Mouse (Mus musculus) bone marrow, adult 2 months (tissue): ENCODE results near the gene Kcnab3. TPM values are rescaled to one million over a fixed set of nuclear protein-coding genes. Genes with fewer than 3 reads are reported as not detected.
A peak's percentile ranks its signal among the peaks of the same experiment; 100 is the strongest.

Source experiments
- H3K27ac ChIP-seq: fragments of 200-500 bp; 2 replicates; pipeline ENCODE4 v1.5.1; 2012; ENCODE audit warnings: low read depth, mild to moderate bottlenecking, control low read depth, inconsistent platforms, low read length; ENCODE audit not compliant: control insufficient read depth, poor library complexity, insufficient read depth
- H3K4me1 ChIP-seq: fragments of 200-500 bp; 2 replicates; pipeline ENCODE4 v1.6.1; 2011; ENCODE audit warnings: low read length; ENCODE audit not compliant: control insufficient read depth, insufficient read depth
- H3K4me3 ChIP-seq: fragments of 200-500 bp; replicated peaks from 2 replicates; pipeline ENCODE3; 2011; ENCODE audit warnings: mild to moderate bottlenecking, low read depth, low read length, control low read depth; ENCODE audit not compliant: control insufficient read depth
- CTCF ChIP-seq: fragments of 200-500 bp; IDR thresholded peaks from 2 replicates; pipeline ENCODE4 v1.5.1; 2011; ENCODE audit warnings: low read length, control low read depth; ENCODE audit not compliant: control insufficient read depth, insufficient read depth
- POLR2A ChIP-seq: fragments of 200-500 bp; IDR thresholded peaks from 2 replicates; pipeline ENCODE4 v1.6.1; 2011; ENCODE audit warnings: low read depth, mild to moderate bottlenecking, control low read depth, low read length, borderline replicate concordance; ENCODE audit not compliant: control insufficient read depth
- WGBS: fragments of 180-500 bp; shearing (Covaris S2); methylation state at CpG from one replicate; pipeline ENCODE4 v1.1.7; 2018; 5-methylcytosine and 5-hydroxymethylcytosine counted together
- polyA plus RNA-seq: library from polyadenylated mRNA; stranded (reverse); fragments of >200 nt; gene quantifications from 2 replicates; pipeline ENCODE4 v1.2.4, GENCODE M21; 2011; ENCODE audit warnings: low replicate concordance; ENCODE audit not compliant: missing spikeins, insufficient read depth, insufficient read length

The Kcnab3 gene
- polyA plus RNA-seq, 1 experiment = not detected

DNA sequence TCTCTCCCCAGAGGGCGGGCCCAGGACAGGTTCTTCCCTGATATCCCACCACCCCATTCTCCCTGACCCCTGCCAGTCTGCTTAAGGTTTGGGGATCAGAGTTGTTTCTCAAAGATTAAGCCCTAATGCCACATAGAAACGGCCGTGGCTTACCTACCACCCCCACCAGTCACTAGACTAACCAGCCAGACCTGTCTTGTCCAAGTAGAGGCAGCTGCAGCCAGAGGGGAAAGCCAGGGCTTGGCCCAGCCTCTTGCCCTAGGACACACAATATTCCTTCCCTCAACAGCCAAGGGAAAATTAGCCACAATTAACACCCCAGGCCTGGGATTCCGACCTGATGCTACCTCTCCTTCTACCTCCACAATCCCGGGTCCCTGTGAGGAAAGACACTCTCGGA is 39.7 kb downstream of the Kcnab3 start:
- 44% methylated on average over 6 of the region's 6 CpGs for WGBS
- Histone ChIP-seq H3K4me3 (no peak overlapping the region), H3K4me1 (peaks cover 2% of the 10 kb centered on the region; the same call in 1 of the 2 replicates), H3K27ac (peak overlapping the region; percentile 82; the same call in 1 of the 2 replicates)
- TF ChIP-seq CTCF (no peak), POLR2A (no peak)

DNA sequence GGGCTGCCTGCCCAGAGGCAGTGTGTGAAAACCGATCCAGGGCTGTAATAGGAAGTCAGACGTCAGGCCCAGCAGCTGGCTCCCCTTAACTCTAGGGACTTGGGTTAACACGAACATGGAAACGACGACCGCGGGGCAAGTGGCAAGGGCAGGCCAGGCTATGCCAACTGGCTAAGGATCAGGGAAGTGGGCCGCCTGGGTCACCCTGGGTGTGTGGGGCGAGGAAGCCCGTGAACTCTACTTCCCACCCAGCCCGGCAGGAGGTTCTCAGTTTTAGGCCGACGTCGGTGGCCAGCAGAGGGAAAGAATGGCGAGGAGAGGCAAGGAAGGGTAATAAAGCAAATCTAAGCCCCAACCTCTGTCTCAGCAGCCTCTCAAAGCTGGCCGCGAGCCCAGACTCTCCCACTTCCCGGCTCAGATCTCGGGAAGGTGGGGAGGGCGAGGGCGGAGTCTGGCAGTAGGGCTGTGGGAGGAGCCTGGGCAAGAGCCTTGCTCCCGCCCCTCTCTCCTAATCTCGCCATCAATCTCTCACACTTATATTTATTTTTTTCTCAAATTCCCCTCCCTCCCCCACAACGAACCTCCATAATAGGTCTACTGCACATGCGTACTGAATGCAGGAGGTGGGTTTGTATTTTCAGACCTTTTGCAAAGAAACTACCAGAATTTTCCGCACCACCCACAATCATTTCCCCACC is 40.2 kb downstream of the Kcnab3 start:
- H3K4me3 ChIP-seq = peak overlapping the region; percentile 55
- peaks cover 2% of the 10 kb centered on the region; the same call in 1 of the 2 replicates for H3K4me1 ChIP-seq
- peak overlapping the region; percentile 82 for H3K27ac ChIP-seq
- TF ChIP-seq CTCF = no peak
- peak; percentile 38; the same call in 1 of the 2 replicates for TF ChIP-seq POLR2A
- WGBS = under 1% methylated on average over 26 of the region's 26 CpGs

DNA sequence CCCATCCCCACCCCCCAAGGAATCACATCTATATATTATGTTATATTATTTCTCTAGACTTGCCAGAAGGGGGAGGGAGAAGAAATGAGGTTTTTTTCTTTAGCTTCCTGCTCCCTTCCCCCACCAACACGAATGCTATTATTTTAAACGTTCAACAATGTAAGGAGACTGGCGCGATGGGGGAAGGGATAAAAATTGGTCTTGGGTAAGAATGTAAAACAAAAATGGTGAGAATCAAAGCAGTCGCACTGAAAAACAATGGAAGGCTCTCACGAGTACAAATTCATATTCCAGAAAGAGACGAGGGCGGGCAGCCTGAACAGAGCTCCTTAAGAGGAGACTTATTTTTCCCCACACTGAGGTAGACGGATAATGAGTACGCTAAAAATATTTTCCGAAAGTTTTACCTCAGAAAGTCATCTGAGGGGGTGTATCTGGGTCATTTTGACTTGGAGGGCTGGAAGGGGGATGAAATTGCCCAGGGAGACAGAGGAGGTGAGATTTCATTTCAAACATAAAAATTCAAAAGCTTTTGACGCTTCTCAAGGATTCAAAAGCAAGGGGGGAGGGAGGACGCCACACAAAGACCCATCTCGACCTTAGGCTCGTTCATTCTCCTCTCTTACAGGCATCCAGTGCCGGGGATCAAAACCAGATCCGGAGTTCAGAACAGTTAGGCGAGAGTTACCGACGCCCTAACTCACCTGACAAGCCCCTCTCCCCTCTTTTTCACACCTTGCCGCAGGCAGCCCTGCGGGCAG is 41.0 kb downstream of the Kcnab3 start:
- peak overlapping the region; percentile 9 for H3K27ac ChIP-seq
- peaks cover 2% of the 10 kb centered on the region; the same call in 1 of the 2 replicates for H3K4me1 ChIP-seq
- TF ChIP-seq CTCF (no peak), POLR2A (no peak)
- under 1% methylated on average over 22 of the region's 22 CpGs for WGBS
- H3K4me3 ChIP-seq = no peak overlapping the region

DNA sequence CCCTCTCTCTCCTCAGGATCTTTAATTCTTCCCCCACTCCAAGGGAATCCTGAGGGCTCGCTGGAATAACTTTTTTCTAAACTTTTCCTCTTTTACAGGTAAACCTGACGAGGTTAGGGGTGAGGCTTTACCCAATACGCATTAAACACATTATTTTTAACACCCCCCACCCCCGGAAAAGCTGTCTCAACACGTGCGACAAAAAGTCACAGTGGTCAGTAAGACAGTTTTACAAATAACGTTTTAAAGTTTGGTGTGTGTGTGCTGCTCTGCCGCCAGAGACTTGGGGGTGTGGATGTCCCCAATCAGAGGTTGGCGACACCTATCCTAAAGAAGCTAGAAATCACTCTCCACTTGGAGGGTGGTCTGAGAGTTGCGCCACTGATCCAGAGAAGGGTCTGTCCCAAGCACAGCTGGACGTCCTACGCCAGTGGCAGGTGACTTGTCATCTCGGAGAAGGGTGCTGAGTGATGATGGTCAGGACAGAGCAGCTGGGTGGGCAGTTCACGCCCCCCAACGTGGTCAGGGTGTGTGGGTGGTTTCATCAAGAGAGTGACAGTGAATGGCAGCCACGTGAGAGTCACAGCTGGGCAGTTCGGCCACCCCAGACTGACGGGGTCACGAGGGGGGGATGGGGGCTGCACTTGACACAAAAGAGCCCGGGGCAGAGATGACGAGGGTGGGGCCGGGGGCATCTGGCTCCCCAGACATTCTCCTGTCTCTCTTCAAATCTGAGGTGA is 41.7 kb downstream of the Kcnab3 start:
- Histone ChIP-seq H3K27ac (peak overlapping the region; percentile 36), H3K4me1 (peaks cover 2% of the 10 kb centered on the region; the same call in 1 of the 2 replicates), H3K4me3 (peak overlapping the region; percentile 58)
- TF ChIP-seq CTCF (no peak), POLR2A (no peak)
- WGBS = under 1% methylated on average over 21 of the region's 22 CpGs

DNA sequence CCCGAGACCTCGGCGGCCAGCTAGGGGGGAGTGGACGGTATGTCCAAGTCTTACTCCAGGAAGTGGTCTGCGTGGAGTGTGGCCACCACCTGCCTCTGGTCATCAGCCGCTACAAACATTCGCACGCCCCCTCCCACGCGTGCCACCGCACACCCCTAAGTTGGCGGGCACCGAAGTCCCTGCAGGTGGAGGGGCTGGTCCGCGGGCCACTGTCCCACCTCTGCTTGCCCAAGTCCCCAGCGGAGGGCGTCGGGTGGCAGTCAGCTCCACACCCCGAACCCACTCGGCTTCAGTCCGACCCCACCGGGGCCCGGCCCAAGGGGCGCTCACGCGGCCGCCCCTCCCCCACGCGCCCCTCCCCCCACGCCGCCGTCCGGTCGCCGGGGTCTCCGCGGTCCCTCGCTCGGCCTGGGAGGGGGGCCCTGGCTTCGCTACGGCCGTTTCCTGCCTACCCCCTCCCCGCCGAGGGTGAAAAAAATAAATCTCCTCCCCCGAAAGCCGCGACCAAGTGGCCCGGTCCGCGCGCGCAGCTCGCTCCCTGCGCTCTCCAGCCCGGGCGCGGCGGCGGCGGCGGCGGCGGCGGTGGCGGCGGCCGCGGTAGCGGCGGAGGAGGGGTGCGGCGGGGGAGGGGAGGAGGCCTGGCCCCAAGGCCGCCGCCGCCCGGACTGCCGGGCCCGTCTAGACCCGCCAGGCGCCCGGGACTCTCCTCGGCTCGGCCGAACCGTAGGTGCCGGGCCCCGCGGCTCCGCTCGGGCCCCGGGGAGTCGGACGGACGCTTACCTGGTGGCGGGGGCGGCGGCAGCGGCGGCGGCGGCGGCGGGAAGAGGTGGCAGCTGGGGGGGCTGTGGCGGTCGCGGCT is 42.5 kb downstream of the Kcnab3 start:
- no peak for TF ChIP-seq POLR2A
- TF ChIP-seq CTCF = no peak

DNA sequence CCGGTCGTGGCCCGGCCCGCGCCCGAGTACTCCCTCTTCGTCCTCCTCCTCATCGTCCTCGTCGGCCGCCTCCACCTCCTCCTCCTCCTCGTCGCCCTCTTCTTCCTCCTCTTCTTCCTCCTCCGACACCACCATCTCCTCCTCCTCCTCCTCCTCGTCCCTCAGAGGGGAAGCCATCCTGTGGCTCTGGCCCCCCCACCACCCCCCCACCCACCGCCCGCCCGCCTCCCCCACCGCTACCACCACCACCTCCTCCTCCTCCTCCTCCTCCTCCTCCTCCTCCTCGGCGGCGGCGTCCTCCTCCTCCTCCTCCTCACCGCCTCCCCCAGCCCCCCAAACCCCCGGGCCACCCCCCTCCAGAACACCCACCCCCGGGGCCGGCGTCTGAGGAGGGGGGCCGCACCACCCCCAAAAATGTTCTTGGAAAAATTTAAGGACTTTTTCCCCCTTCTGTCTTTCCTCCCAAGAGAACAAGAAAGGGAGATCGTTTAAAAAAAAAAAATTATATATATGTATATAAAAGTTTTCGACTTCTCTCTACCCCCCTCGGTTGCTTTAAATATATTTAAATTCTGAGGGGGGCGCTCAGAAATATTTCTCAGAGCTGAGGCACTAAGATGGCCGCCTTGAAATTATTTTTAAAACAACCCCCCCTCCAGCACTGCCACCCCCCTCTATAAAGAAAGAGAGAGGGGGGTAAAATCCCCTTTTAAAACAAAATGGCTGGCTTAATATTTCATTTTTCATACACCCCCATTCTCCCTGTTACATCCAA is 43.3 kb downstream of the Kcnab3 start, which contains the start of gene Chd3:
Gene Chd3, minus strand, starts transcription at position 192 of the 775 bp plus-strand sequence.
- H3K4me1 ChIP-seq = peaks cover 3% of the 10 kb centered on the region; the same call in 1 of the 2 replicates

More for the DNA sequence above, 42.5 kb downstream of the Kcnab3 start:
- Histone ChIP-seq H3K4me3 (peak overlapping the region; percentile 89), H3K4me1 (peaks cover 2% of the 10 kb centered on the region; the same call in 1 of the 2 replicates), H3K27ac (peak overlapping the region; percentile 78)
- under 1% methylated on average over 91 of the region's 106 CpGs for WGBS

More for the DNA sequence above, 43.3 kb downstream of the Kcnab3 start, which contains the start of gene Chd3:
- under 1% methylated on average over 22 of the region's 34 CpGs for WGBS
- Histone ChIP-seq H3K4me3 (peak within 1 kb of the TSS; percentile 89), H3K27ac (peak within 1 kb of the TSS; percentile 78)
- TF ChIP-seq CTCF = no peak
- TF ChIP-seq POLR2A = no peak
